Mouse (Mus musculus) forebrain, embryonic 11.5 days (tissue): ENCODE measurements at regions not wholly inside any gene's neighbourhood (a gene's known extent, or its start where the extent isn't known, plus 50 kb on each side); places are given as distances from the start of the nearest gene placed in this dataset.
A peak's percentile ranks its signal among the peaks of the same experiment; 100 is the strongest.

Experiments
- ATAC-seq: fragments of 200-750 bp; cut with Nextera tagmentation; replicated peaks from 2 replicates; pipeline ENCODE4 v1.8.0; 2017; ENCODE audit warnings: moderate TSS enrichment; ENCODE audit not compliant: low FRiP score
- DNase-seq: peaks from one replicate; pipeline ENCODE4 v3.0.0-alpha.2; 2017; ENCODE audit warnings: low spot score
- H3K27ac ChIP-seq: fragments of 300-500 bp; sonication (generic); 2 replicates; pipeline ENCODE4 v1.5.1; 2014; ENCODE audit warnings: low read depth, low read length
- H3K27me3 ChIP-seq: fragments of 300-500 bp; sonication (generic); 2 replicates; pipeline ENCODE4 v1.6.1; 2014; ENCODE audit warnings: mild to moderate bottlenecking, low read length, mixed read lengths; ENCODE audit not compliant: control insufficient read depth, insufficient read depth
- H3K36me3 ChIP-seq: fragments of 300-500 bp; sonication (generic); 2 replicates; pipeline ENCODE4 v1.6.1; 2014; ENCODE audit warnings: mild to moderate bottlenecking, low read length, moderate library complexity, mixed read lengths; ENCODE audit not compliant: control insufficient read depth, insufficient read depth
- H3K4me1 ChIP-seq: fragments of 300-500 bp; sonication (generic); replicated peaks from 2 replicates; pipeline ENCODE4 v1.6.1; 2014; ENCODE audit warnings: low read length, mixed read lengths; ENCODE audit not compliant: control insufficient read depth, insufficient read depth
- H3K4me2 ChIP-seq: fragments of 300-500 bp; sonication (generic); 2 replicates; pipeline ENCODE4 v1.6.1; 2014; ENCODE audit warnings: low read depth, mild to moderate bottlenecking, low read length, moderate library complexity, mixed read lengths; ENCODE audit not compliant: severe bottlenecking
- H3K4me3 ChIP-seq: fragments of 300-500 bp; sonication (generic); 2 replicates; pipeline ENCODE4 v1.5.1; 2014; ENCODE audit warnings: low read depth, low read length
- H3K9ac ChIP-seq: fragments of 300-500 bp; sonication (generic); 2 replicates; pipeline ENCODE4 v1.6.1; 2014; ENCODE audit warnings: low read length
- H3K9me3 ChIP-seq: fragments of 300-500 bp; sonication (generic); 2 replicates; pipeline ENCODE4 v1.6.1; 2016; ENCODE audit warnings: low read length, mixed read lengths; ENCODE audit not compliant: control insufficient read depth
- WGBS: fragments of 180-500 bp; shearing (Covaris S2); extraction: QIAGEN DNeasy Blood & Tissue Kit; methylation state at CpG from one replicate; pipeline ENCODE4 v1.1.7; 2014; 5-methylcytosine and 5-hydroxymethylcytosine counted together

- Histone ChIP-seq H3K4me1 (peaks cover 6% of the 10 kb centered on the region; the same call in 1 of the 2 replicates), H3K36me3 (no peaks in the 10 kb centered on the region), H3K9ac (no peak overlapping the region), H3K27ac (no peak overlapping the region), H3K27me3 (no peaks in the 10 kb centered on the region), H3K9me3 (no peaks in the 10 kb centered on the region), H3K4me3 (no peak overlapping the region), H3K4me2 (no peak overlapping the region)
- 85% methylated on average over 10 of the region's 10 CpGs for WGBS
- ATAC-seq (no peak), DNase-seq (no peak)
Observed at GRCm38 (mm10) chr11:25314645-25315044, 895.9 kb downstream of the 5730522E02Rik start.

GRCm38 (mm10) chr11:25313879-25314278 lies 896.7 kb downstream of the 5730522E02Rik start:
- no peaks in the 10 kb centered on the region for H3K9me3 ChIP-seq
- no peaks in the 10 kb centered on the region for H3K27me3 ChIP-seq
- no peak overlapping the region for H3K4me2 ChIP-seq

GRCm38 (mm10) chr11:25313308-25313707 lies 897.3 kb downstream of the 5730522E02Rik start:
- WGBS = 30% methylated on average over 4 of the region's 4 CpGs
- no peak for ATAC-seq
- H3K4me1 ChIP-seq = peaks cover 6% of the 10 kb centered on the region; the same call in 1 of the 2 replicates

More at GRCm38 (mm10) chr11:25313879-25314278, 896.7 kb downstream of the 5730522E02Rik start:
- peaks cover 6% of the 10 kb centered on the region; the same call in 1 of the 2 replicates for H3K4me1 ChIP-seq
- DNase-seq (peak; percentile 57), ATAC-seq (no peak; the same call in 1 of the 2 replicates)
- no peak overlapping the region for H3K4me3 ChIP-seq
- 28% methylated on average over 8 of the region's 8 CpGs for WGBS
- no peaks in the 10 kb centered on the region for H3K36me3 ChIP-seq
- H3K9ac ChIP-seq = no peak overlapping the region; the same call in 1 of the 2 replicates
- no peak overlapping the region for H3K27ac ChIP-seq

GRCm38 (mm10) chr11:25310754-25311153 lies 899.8 kb downstream of the 5730522E02Rik start:
- H3K4me2 ChIP-seq = no peak overlapping the region
- H3K9me3 ChIP-seq = no peaks in the 10 kb centered on the region
- H3K27ac ChIP-seq = no peak overlapping the region
- DNase-seq (no peak), ATAC-seq (no peak)
- H3K27me3 ChIP-seq = no peaks in the 10 kb centered on the region
- WGBS = 72% methylated on average over 3 of the region's 3 CpGs
- H3K4me3 ChIP-seq = no peak overlapping the region
- H3K9ac ChIP-seq = no peak overlapping the region
- H3K36me3 ChIP-seq = no peaks in the 10 kb centered on the region
- peaks cover 6% of the 10 kb centered on the region; the same call in 1 of the 2 replicates for H3K4me1 ChIP-seq

More at GRCm38 (mm10) chr11:25313308-25313707, 897.3 kb downstream of the 5730522E02Rik start:
- DNase-seq = no peak
- Histone ChIP-seq H3K36me3 (no peaks in the 10 kb centered on the region), H3K9ac (no peak overlapping the region), H3K27me3 (no peaks in the 10 kb centered on the region), H3K27ac (no peak overlapping the region), H3K4me2 (no peak overlapping the region), H3K4me3 (no peak overlapping the region), H3K9me3 (no peaks in the 10 kb centered on the region)

- H3K4me1 ChIP-seq = no peaks in the 10 kb centered on the region
- 27% methylated on average over 9 of the region's 9 CpGs for WGBS
- H3K9me3 ChIP-seq = no peaks in the 10 kb centered on the region
- no peak overlapping the region for H3K9ac ChIP-seq
- ATAC-seq (peak; percentile 64; the same call in 1 of the 2 replicates), DNase-seq (peak; percentile 75)
- no peak overlapping the region for H3K4me3 ChIP-seq
- no peaks in the 10 kb centered on the region for H3K27me3 ChIP-seq
- H3K4me2 ChIP-seq = no peak overlapping the region
- H3K36me3 ChIP-seq = no peaks in the 10 kb centered on the region
- no peak overlapping the region for H3K27ac ChIP-seq
Observed at GRCm38 (mm10) chr11:25301130-25301529, 909.4 kb downstream of the 5730522E02Rik start.

- 80% methylated on average over 13 of the region's 13 CpGs for WGBS
- Histone ChIP-seq H3K27me3 (no peaks in the 10 kb centered on the region), H3K9me3 (no peaks in the 10 kb centered on the region), H3K4me1 (no peaks in the 10 kb centered on the region), H3K27ac (no peak overlapping the region), H3K4me3 (no peak overlapping the region), H3K36me3 (no peaks in the 10 kb centered on the region), H3K4me2 (no peak overlapping the region), H3K9ac (no peak overlapping the region)
- ATAC-seq (no peak), DNase-seq (no peak)
Observed at GRCm38 (mm10) chr11:25288346-25288745, 922.2 kb downstream of the 5730522E02Rik start.

GRCm38 (mm10) chr11:25287458-25288247 lies 922.9 kb downstream of the 5730522E02Rik start:
- Histone ChIP-seq H3K4me3 (no peak overlapping the region), H3K9me3 (no peaks in the 10 kb centered on the region), H3K9ac (no peak overlapping the region), H3K4me2 (no peak overlapping the region), H3K27ac (no peak overlapping the region), H3K4me1 (no peaks in the 10 kb centered on the region), H3K27me3 (no peaks in the 10 kb centered on the region), H3K36me3 (no peaks in the 10 kb centered on the region)
- WGBS = 88% methylated on average over 13 of the region's 13 CpGs
- ATAC-seq (no peak), DNase-seq (no peak)

- Histone ChIP-seq H3K27me3 (no peaks in the 10 kb centered on the region), H3K4me2 (0 out of 2 replicates have a peak overlapping the region, but pooled peaks have one; percentile 18), H3K4me1 (peaks cover 5% of the 10 kb centered on the region; the same call in 1 of the 2 replicates), H3K9me3 (no peaks in the 10 kb centered on the region; the same call in 1 of the 2 replicates), H3K4me3 (no peak overlapping the region), H3K9ac (no peak overlapping the region), H3K36me3 (no peaks in the 10 kb centered on the region), H3K27ac (no peak overlapping the region)
- 7% methylated on average over 7 of the region's 7 CpGs for WGBS
- ATAC-seq = peak; percentile 61; the same call in 1 of the 2 replicates
- peak; percentile 56 for DNase-seq
Observed at GRCm38 (mm10) chr11:25269936-25270540, 940.5 kb downstream of the 5730522E02Rik start.
